Mouse (Mus musculus): ENCODE results near the gene Gpr153. TPM values are rescaled to one million over a fixed set of nuclear protein-coding genes. Genes with fewer than 3 reads are reported as not detected.

Gene Gpr153
- polyA plus RNA-seq, 1 experiment from 2014 or later = 6.4 TPM

- Histone ChIP-seq H3K36me3 (peaks cover 61% of the 10 kb centered on the region), H3K9me3 (no peaks in the 10 kb centered on the region)
Measured at GRCm38 (mm10) chr4:152300375-152300774, 26.3 kb downstream of the Gpr153 start.

GRCm38 (mm10) chr4:152302012-152302411 is 28.0 kb downstream of the Gpr153 start:
- peaks cover 63% of the 10 kb centered on the region for H3K36me3 ChIP-seq

More at GRCm38 (mm10) chr4:152300375-152300774, 26.3 kb downstream of the Gpr153 start:
- Histone ChIP-seq H3K27me3 (peaks cover 7% of the 10 kb centered on the region), H3K4me3 (replicated peaks) (no peak overlapping the region), H3K4me2 (no peak overlapping the region), H3K27ac (no peak overlapping the region), H3K9ac (replicated peaks) (no peak overlapping the region), H3K4me1 (replicated peaks) (peaks cover 15% of the 10 kb centered on the region)
- 93% methylated on average over 8 of the region's 8 CpGs for WGBS
- no peak for ATAC-seq (ENCODE audit: insufficient number of reproducible peaks, insufficient read depth, low FRiP score, low TSS enrichment, low read depth)

GRCm38 (mm10) chr4:152303172-152303571 is 29.1 kb downstream of the Gpr153 start:
- H3K9me3 ChIP-seq = no peaks in the 10 kb centered on the region
- 91% methylated on average over 10 of the region's 10 CpGs for WGBS

More at GRCm38 (mm10) chr4:152302012-152302411, 28.0 kb downstream of the Gpr153 start:
- no peak overlapping the region for H3K9ac ChIP-seq (replicated peaks)
- ATAC-seq (ENCODE audit: insufficient number of reproducible peaks, insufficient read depth, low FRiP score, low TSS enrichment, low read depth) = no peak
- no peak overlapping the region for H3K4me3 ChIP-seq (replicated peaks)
- peaks cover 13% of the 10 kb centered on the region for H3K4me1 ChIP-seq (replicated peaks)
- no peak overlapping the region for H3K27ac ChIP-seq
- H3K4me2 ChIP-seq = no peak overlapping the region
- 81% methylated on average over 11 of the region's 11 CpGs for WGBS
- no peaks in the 10 kb centered on the region for H3K27me3 ChIP-seq
- no peaks in the 10 kb centered on the region for H3K9me3 ChIP-seq

GRCm38 (mm10) chr4:152304685-152305084 is 30.7 kb downstream of the Gpr153 start:
- WGBS = 93% methylated on average over 6 of the region's 6 CpGs
- Histone ChIP-seq H3K9me3 (no peaks in the 10 kb centered on the region), H3K4me1 (replicated peaks) (no peaks in the 10 kb centered on the region), H3K4me3 (replicated peaks) (no peak overlapping the region), H3K27ac (no peak overlapping the region), H3K27me3 (peaks cover 10% of the 10 kb centered on the region), H3K36me3 (peaks cover 72% of the 10 kb centered on the region), H3K4me2 (no peak overlapping the region), H3K9ac (replicated peaks) (no peak overlapping the region)
- ATAC-seq (ENCODE audit: insufficient number of reproducible peaks, insufficient read depth, low FRiP score, low TSS enrichment, low read depth) = no peak

More at GRCm38 (mm10) chr4:152303172-152303571, 29.1 kb downstream of the Gpr153 start:
- Histone ChIP-seq H3K4me2 (no peak overlapping the region), H3K4me3 (replicated peaks) (no peak overlapping the region), H3K36me3 (peaks cover 68% of the 10 kb centered on the region), H3K4me1 (replicated peaks) (peaks cover 8% of the 10 kb centered on the region), H3K27me3 (no peaks in the 10 kb centered on the region), H3K27ac (no peak overlapping the region), H3K9ac (replicated peaks) (no peak overlapping the region)
- no peak for ATAC-seq (ENCODE audit: insufficient number of reproducible peaks, insufficient read depth, low FRiP score, low TSS enrichment, low read depth)

- no peak overlapping the region for H3K4me3 ChIP-seq (replicated peaks)
- H3K27ac ChIP-seq = no peak overlapping the region
- no peak overlapping the region for H3K4me2 ChIP-seq
- H3K36me3 ChIP-seq = peaks cover 59% of the 10 kb centered on the region
- peaks cover 23% of the 10 kb centered on the region for H3K27me3 ChIP-seq
- H3K9ac ChIP-seq (replicated peaks) = no peak overlapping the region
- H3K4me1 ChIP-seq (replicated peaks) = no peaks in the 10 kb centered on the region
- no peaks in the 10 kb centered on the region for H3K9me3 ChIP-seq
- 74% methylated on average over 6 of the region's 6 CpGs for WGBS
- ATAC-seq (ENCODE audit: insufficient number of reproducible peaks, insufficient read depth, low FRiP score, low TSS enrichment, low read depth) = no peak
Measured at GRCm38 (mm10) chr4:152305991-152306390, 32.0 kb downstream of the Gpr153 start.

GRCm38 (mm10) chr4:152307542-152307941 is 33.5 kb downstream of the Gpr153 start:
- no peaks in the 10 kb centered on the region for H3K9me3 ChIP-seq
- 89% methylated on average over 9 of the region's 9 CpGs for WGBS
- H3K9ac ChIP-seq (replicated peaks) = no peak overlapping the region
- H3K27ac ChIP-seq = no peak overlapping the region
- no peak for ATAC-seq (ENCODE audit: insufficient number of reproducible peaks, insufficient read depth, low FRiP score, low TSS enrichment, low read depth)
- H3K4me1 ChIP-seq (replicated peaks) = peaks cover 8% of the 10 kb centered on the region; the same call in 1 of the 2 replicates
- H3K4me3 ChIP-seq (replicated peaks) = no peak overlapping the region
- H3K27me3 ChIP-seq = peaks cover 38% of the 10 kb centered on the region
- no peak overlapping the region for H3K4me2 ChIP-seq
- H3K36me3 ChIP-seq = peaks cover 43% of the 10 kb centered on the region

GRCm38 (mm10) chr4:152312186-152312585 is 38.2 kb downstream of the Gpr153 start:
- H3K36me3 ChIP-seq = peaks cover 13% of the 10 kb centered on the region; the same call in 1 of the 2 replicates
- peak overlapping the region; percentile 62 for H3K4me2 ChIP-seq
- ATAC-seq (ENCODE audit: insufficient number of reproducible peaks, insufficient read depth, low FRiP score, low TSS enrichment, low read depth) = no peak
- peaks cover 33% of the 10 kb centered on the region for H3K4me1 ChIP-seq (replicated peaks)
- H3K9ac ChIP-seq (replicated peaks) = no peak overlapping the region
- peak overlapping the region; percentile 39 for H3K4me3 ChIP-seq (replicated peaks)
- H3K9me3 ChIP-seq = no peaks in the 10 kb centered on the region
- H3K27ac ChIP-seq = no peak overlapping the region
- H3K27me3 ChIP-seq = peaks cover 85% of the 10 kb centered on the region
- 1% methylated on average over 14 of the region's 14 CpGs for WGBS

- Histone ChIP-seq H3K4me2 (peak overlapping the region; percentile 62), H3K36me3 (peaks cover 9% of the 10 kb centered on the region; the same call in 1 of the 2 replicates), H3K9me3 (no peaks in the 10 kb centered on the region), H3K4me1 (replicated peaks) (peaks cover 33% of the 10 kb centered on the region), H3K27ac (no peak overlapping the region), H3K9ac (replicated peaks) (peak overlapping the region; percentile 42), H3K27me3 (peaks cover 95% of the 10 kb centered on the region), H3K4me3 (replicated peaks) (peak overlapping the region; percentile 39)
- under 1% methylated on average over 29 of the region's 29 CpGs for WGBS
- peak; percentile 63; the same call in 1 of the 2 replicates for ATAC-seq (ENCODE audit: insufficient number of reproducible peaks, insufficient read depth, low FRiP score, low TSS enrichment, low read depth)
Measured at GRCm38 (mm10) chr4:152313211-152313632, 39.2 kb downstream of the Gpr153 start.

GRCm38 (mm10) chr4:152313934-152314333 is 39.9 kb downstream of the Gpr153 start:
- peaks cover 3% of the 10 kb centered on the region; the same call in 1 of the 2 replicates for H3K36me3 ChIP-seq
- no peak overlapping the region for H3K9ac ChIP-seq (replicated peaks)
- no peak overlapping the region for H3K27ac ChIP-seq
- H3K27me3 ChIP-seq = peaks cover 100% of the 10 kb centered on the region
- H3K4me3 ChIP-seq (replicated peaks) = peak overlapping the region; percentile 39
- no peak for ATAC-seq (ENCODE audit: insufficient number of reproducible peaks, insufficient read depth, low FRiP score, low TSS enrichment, low read depth)
- H3K4me2 ChIP-seq = peak overlapping the region; percentile 62
- no peaks in the 10 kb centered on the region for H3K9me3 ChIP-seq
- peaks cover 36% of the 10 kb centered on the region for H3K4me1 ChIP-seq (replicated peaks)

GRCm38 (mm10) chr4:152315498-152316213 is 41.6 kb downstream of the Gpr153 start:
- H3K4me2 ChIP-seq = peak overlapping the region; percentile 58
- H3K4me3 ChIP-seq (replicated peaks) = peak overlapping the region; percentile 37
- no peaks in the 10 kb centered on the region for H3K9me3 ChIP-seq
- H3K36me3 ChIP-seq = no peaks in the 10 kb centered on the region
- H3K27me3 ChIP-seq = peaks cover 85% of the 10 kb centered on the region
- peaks cover 36% of the 10 kb centered on the region for H3K4me1 ChIP-seq (replicated peaks)
- no peak for ATAC-seq (ENCODE audit: insufficient number of reproducible peaks, insufficient read depth, low FRiP score, low TSS enrichment, low read depth)
- no peak overlapping the region for H3K9ac ChIP-seq (replicated peaks)
- WGBS = under 1% methylated on average over 43 of the region's 43 CpGs
- no peak overlapping the region for H3K27ac ChIP-seq

GRCm38 (mm10) chr4:152317631-152318033 is 43.6 kb downstream of the Gpr153 start:
- Histone ChIP-seq H3K36me3 (no peaks in the 10 kb centered on the region), H3K4me1 (replicated peaks) (peaks cover 28% of the 10 kb centered on the region), H3K4me2 (no peak overlapping the region), H3K9ac (replicated peaks) (no peak overlapping the region), H3K27me3 (peaks cover 74% of the 10 kb centered on the region), H3K4me3 (replicated peaks) (no peak overlapping the region), H3K27ac (no peak overlapping the region), H3K9me3 (no peaks in the 10 kb centered on the region)
- 88% methylated on average over 6 of the region's 6 CpGs for WGBS
- ATAC-seq (ENCODE audit: insufficient number of reproducible peaks, insufficient read depth, low FRiP score, low TSS enrichment, low read depth) = no peak

Data from limb, embryonic 12.5 days (tissue).